Mouse (Mus musculus) forebrain, embryonic 14.5 days (tissue): ENCODE data around the gene Cnot6. TPM values are rescaled to one million over a fixed set of nuclear protein-coding genes. Genes with fewer than 3 reads are reported as not detected.

Source experiments
- ATAC-seq: fragments of 200-750 bp; cut with Nextera tagmentation; 2 replicates; pipeline ENCODE4 v1.8.0; 2017; ENCODE audit warnings: mild to moderate bottlenecking, moderate library complexity
- DNase-seq: peaks from one replicate; pipeline ENCODE4 v3.0.0-alpha.2; 2015; ENCODE audit warnings: low spot score
- H3K27ac ChIP-seq: fragments of 300-500 bp; sonication (generic); 2 replicates; pipeline ENCODE4 v1.5.1; 2014; ENCODE audit warnings: low read depth, mild to moderate bottlenecking, control low read depth, low read length, moderate library complexity
- H3K27me3 ChIP-seq: fragments of 300-500 bp; sonication (generic); replicated peaks from 2 replicates; pipeline ENCODE4 v1.6.1; 2014; ENCODE audit warnings: low read length, control low read depth, mixed read lengths; ENCODE audit not compliant: control insufficient read depth, insufficient read depth
- H3K36me3 ChIP-seq: fragments of 300-500 bp; sonication (generic); 2 replicates; pipeline ENCODE4 v1.6.1; 2014; ENCODE audit warnings: low read length, control low read depth; ENCODE audit not compliant: control insufficient read depth, insufficient read depth
- H3K4me1 ChIP-seq: fragments of 300-500 bp; sonication (generic); 2 replicates; pipeline ENCODE4 v1.6.1; 2014; ENCODE audit warnings: antibody characterized with exemption, low read length, control low read depth; ENCODE audit not compliant: control insufficient read depth, insufficient read depth
- H3K4me2 ChIP-seq: fragments of 300-500 bp; sonication (generic); 2 replicates; pipeline ENCODE4 v1.6.1; 2014; ENCODE audit warnings: mild to moderate bottlenecking, control low read depth, low read length
- H3K4me3 ChIP-seq: fragments of 300-500 bp; sonication (generic); 2 replicates; pipeline ENCODE4 v1.5.1; 2014; ENCODE audit warnings: low read depth, low read length, control low read depth
- H3K9ac ChIP-seq: fragments of 300-500 bp; sonication (generic); 2 replicates; pipeline ENCODE4 v1.6.1; 2014; ENCODE audit warnings: mild to moderate bottlenecking, low read length, control low read depth, moderate library complexity
- H3K9me3 ChIP-seq: fragments of 300-500 bp; sonication (generic); replicated peaks from 2 replicates; pipeline ENCODE4 v1.6.1; 2016; ENCODE audit warnings: low read length, control low read depth, mixed read lengths; ENCODE audit not compliant: control insufficient read depth
- WGBS: fragments of 180-500 bp; shearing (Covaris S2); extraction: QIAGEN DNeasy Blood & Tissue Kit; methylation state at CpG from one replicate; pipeline ENCODE4 v1.1.7; 2014; 5-methylcytosine and 5-hydroxymethylcytosine counted together
- polyA plus RNA-seq: library from polyadenylated mRNA; unstranded; fragments of >200 nt; fragmentation: Nextera tagmentation; extraction: Ambion mirVana; gene quantifications from 2 replicates; pipeline ENCODE4 v1.2.1, GENCODE M21; 2014

The Cnot6 gene
- polyA plus RNA-seq, 1 experiment from 2014 or later: 56.3 TPM

DNA sequence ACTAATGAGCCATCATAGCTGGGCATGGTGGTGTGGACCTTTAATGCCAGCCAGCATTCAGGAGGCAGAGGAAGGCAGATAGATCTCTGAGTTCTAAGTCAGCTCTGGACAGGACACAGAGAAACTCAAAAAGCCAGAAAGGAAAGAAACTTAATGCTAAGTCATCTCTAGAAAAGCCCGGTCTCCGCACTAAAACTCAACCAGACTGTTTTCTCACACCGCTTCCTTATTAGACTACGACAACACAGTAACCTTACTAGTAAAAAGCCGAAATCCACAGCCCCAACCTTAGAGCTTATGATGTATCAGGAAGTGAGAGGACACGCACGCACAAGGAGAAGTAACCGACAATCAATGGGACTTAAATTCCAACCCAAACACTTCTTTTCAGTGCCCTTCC is 10.5 kb downstream of the Cnot6 start:
- Histone ChIP-seq H3K4me2 (no peak overlapping the region), H3K9ac (no peak overlapping the region), H3K4me3 (no peak overlapping the region), H3K9me3 (no peaks in the 10 kb centered on the region), H3K27ac (no peak overlapping the region), H3K4me1 (no peaks in the 10 kb centered on the region), H3K27me3 (no peaks in the 10 kb centered on the region), H3K36me3 (peaks cover 51% of the 10 kb centered on the region)
- 98% methylated on average over 8 of the region's 8 CpGs for WGBS
- DNase-seq (no peak), ATAC-seq (no peak)

DNA sequence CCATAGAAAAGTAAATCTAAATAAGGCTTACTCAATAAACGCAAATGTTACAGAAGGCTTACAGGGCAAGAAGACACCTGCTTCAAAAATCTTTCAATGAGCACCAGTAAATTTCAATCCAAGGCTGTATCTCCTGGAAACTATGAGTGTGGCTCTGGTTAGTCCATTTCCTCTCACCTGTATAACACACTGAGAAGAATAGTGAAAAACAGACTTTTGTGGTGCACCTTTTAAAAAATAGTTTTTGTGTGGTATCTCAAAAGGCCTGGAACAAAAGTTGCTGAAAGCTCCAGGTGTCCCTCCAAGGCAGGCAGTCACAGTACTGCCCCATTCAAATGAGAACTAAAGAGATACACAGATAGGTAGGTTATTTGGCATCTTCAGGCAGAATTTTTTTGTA is 13.4 kb downstream of the Cnot6 start:
- H3K36me3 ChIP-seq: peaks cover 44% of the 10 kb centered on the region
- WGBS: 98% methylated on average over 1 of the region's 1 CpGs

DNA sequence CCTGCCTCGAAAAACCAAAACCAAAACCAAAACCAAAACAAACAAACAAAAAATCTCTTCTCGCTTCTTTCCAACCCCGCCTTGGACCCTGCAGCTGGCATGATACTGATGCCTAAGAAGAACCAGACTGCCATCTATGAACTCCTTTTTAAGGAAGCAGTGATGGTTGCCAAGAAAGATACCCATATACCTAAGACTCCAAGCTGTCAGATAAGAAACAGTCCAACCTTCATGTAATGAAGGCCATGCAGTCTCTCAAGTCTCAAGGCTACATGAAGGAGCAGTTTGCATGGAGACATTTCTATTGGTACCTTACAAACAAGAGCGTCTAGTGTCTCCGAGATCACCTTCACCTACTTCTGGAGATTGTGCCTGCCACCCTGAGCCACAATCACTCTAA is 14.7 kb downstream of the Cnot6 start:
- no peak overlapping the region for H3K4me2 ChIP-seq
- H3K9ac ChIP-seq: no peak overlapping the region
- no peaks in the 10 kb centered on the region for H3K9me3 ChIP-seq
- DNase-seq: no peak
- peaks cover 40% of the 10 kb centered on the region for H3K36me3 ChIP-seq
- H3K27ac ChIP-seq: no peak overlapping the region
- H3K4me1 ChIP-seq: no peaks in the 10 kb centered on the region
- H3K4me3 ChIP-seq: no peak overlapping the region
- no peaks in the 10 kb centered on the region for H3K27me3 ChIP-seq
- WGBS: 94% methylated on average over 5 of the region's 5 CpGs
- ATAC-seq: no peak

More for the DNA sequence above, 13.4 kb downstream of the Cnot6 start:
- Histone ChIP-seq H3K4me1 (no peaks in the 10 kb centered on the region), H3K4me2 (no peak overlapping the region), H3K27ac (no peak overlapping the region), H3K9ac (no peak overlapping the region), H3K4me3 (no peak overlapping the region), H3K9me3 (no peaks in the 10 kb centered on the region), H3K27me3 (no peaks in the 10 kb centered on the region)
- no peak for ATAC-seq
- DNase-seq: no peak

DNA sequence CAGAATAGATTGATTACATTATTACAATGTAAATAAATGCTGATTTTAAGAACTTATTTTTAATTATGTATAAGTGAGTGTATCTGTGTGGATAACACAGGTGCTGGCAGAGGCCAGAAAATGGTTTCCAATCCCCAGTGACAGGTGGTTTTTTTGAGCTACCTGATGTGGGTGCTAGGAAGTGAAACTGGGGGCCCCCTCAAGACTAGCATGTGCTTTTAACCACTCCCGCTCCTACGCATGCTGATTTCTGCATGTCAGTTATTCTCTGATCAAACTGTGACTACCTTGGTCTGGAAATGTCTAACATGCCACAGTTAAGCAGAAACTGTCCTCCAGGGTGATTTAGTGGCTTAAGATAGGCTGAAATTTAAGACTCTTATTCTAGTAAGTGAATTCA is 16.1 kb downstream of the Cnot6 start:
- 91% methylated on average over 2 of the region's 2 CpGs for WGBS

DNA sequence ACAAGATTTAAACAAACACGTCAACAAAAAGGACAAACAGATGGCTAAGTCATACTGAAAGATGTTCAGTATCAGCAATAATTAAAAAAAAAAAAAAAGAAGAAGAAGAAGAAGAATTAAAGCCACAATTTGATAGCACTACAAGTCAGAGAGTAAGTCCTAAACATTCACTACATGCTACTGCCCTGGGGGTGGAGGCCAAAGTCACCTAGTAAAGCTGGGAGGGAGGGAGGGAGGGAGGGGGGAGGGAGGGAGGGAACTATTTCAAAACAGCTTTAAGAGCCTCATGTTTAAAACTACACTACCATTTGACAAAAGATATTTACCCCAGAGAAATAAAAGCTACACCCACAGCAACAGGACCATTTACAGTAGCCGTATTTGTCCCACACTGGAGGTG is 16.8 kb downstream of the Cnot6 start:
- 87% methylated on average over 2 of the region's 2 CpGs for WGBS
- ATAC-seq (no peak), DNase-seq (no peak)
- Histone ChIP-seq H3K27ac (no peak overlapping the region), H3K4me2 (no peak overlapping the region), H3K4me3 (no peak overlapping the region), H3K9me3 (no peaks in the 10 kb centered on the region), H3K4me1 (no peaks in the 10 kb centered on the region), H3K27me3 (no peaks in the 10 kb centered on the region), H3K9ac (no peak overlapping the region), H3K36me3 (peaks cover 28% of the 10 kb centered on the region)

More for the DNA sequence above, 16.1 kb downstream of the Cnot6 start:
- no peaks in the 10 kb centered on the region for H3K9me3 ChIP-seq
- H3K4me1 ChIP-seq: no peaks in the 10 kb centered on the region
- H3K4me3 ChIP-seq: no peak overlapping the region
- peaks cover 33% of the 10 kb centered on the region for H3K36me3 ChIP-seq
- H3K27me3 ChIP-seq: no peaks in the 10 kb centered on the region
- H3K27ac ChIP-seq: no peak overlapping the region
- DNase-seq (no peak), ATAC-seq (no peak)
- H3K9ac ChIP-seq: no peak overlapping the region
- no peak overlapping the region for H3K4me2 ChIP-seq

DNA sequence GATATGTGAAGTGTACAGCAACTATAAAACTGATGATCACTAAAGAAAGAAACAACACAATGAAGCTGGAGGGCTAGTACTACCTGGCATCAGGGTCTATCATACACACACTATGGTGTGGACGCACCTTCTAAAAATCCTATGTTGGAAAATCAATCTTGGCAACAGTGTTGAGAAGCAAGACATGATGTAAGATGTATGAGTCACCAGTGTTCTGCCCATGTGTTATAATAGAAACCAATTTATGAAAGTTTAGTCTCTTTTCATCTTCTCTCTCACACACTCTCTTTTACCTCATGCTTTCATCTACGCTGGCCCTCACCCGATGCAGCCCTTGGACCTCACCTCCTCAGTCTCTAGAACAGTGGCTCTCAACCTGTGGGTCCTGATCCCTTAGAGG is 17.5 kb downstream of the Cnot6 start:
- H3K36me3 ChIP-seq: peaks cover 32% of the 10 kb centered on the region
- H3K27ac ChIP-seq: no peak overlapping the region
- ATAC-seq (no peak), DNase-seq (no peak)
- WGBS: 98% methylated on average over 3 of the region's 3 CpGs
- H3K4me2 ChIP-seq: no peak overlapping the region
- H3K27me3 ChIP-seq: no peaks in the 10 kb centered on the region
- H3K4me3 ChIP-seq: no peak overlapping the region
- H3K9me3 ChIP-seq: no peaks in the 10 kb centered on the region
- no peak overlapping the region for H3K9ac ChIP-seq
- no peaks in the 10 kb centered on the region for H3K4me1 ChIP-seq

DNA sequence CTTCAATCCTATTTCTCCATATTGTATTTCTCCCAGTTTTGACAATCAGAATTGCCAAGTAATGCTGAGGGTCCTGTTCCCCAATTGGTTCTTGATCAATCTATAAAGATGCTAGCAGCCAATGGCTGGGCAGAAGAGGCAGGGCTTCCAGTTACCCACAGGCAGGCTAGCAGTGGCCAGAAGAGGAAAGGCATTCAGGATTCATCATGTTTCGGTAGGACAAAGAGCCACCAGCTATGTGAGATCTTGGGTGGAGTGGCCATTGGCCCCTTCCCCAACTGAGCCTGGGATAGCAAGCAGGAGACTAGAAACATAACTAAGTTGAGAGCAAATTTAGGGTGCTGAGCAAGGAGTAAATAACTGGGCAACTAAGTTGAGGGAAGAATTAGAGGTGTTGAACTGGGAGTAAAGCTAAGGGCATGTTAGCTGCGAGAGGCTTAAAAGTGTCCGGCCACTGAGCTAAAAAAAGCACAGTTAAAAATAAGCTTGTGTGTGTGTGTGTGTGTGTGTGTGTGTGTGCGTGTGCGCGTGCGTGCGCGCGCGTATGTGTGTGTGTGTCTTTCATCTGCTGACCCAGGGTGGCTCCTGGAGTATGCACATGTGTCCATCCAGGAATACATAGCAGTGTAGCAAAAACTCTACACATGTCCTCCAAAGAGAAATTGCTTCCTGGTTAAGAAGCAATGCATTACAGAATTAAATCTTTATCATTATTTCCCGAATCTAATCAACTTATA is 28.1 kb downstream of the Cnot6 start:
- Histone ChIP-seq H3K36me3 (peaks cover 85% of the 10 kb centered on the region), H3K27me3 (no peaks in the 10 kb centered on the region), H3K4me3 (no peak overlapping the region), H3K9ac (no peak overlapping the region), H3K4me1 (no peaks in the 10 kb centered on the region), H3K9me3 (no peaks in the 10 kb centered on the region), H3K4me2 (no peak overlapping the region), H3K27ac (no peak overlapping the region)
- DNase-seq: no peak
- WGBS: 95% methylated on average over 12 of the region's 12 CpGs
- no peak for ATAC-seq

DNA sequence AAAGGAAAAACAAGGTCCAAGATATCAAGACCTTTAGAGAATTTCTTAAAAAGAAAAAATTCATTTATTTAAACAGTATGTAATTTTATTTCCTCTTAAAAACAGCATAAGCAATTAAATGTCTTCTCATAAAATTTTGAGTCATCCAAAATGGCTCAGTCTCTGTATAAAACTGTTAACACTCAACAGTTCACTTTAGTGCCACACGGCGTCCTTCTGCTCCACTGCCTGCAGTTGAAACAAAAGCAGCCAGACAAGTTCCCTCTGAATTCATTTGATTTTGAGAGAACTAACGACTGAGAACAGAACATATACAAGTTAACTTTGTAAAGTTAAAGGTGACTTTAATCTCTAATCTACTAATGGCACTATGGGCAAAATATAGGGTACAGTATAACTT is 39.1 kb downstream of the Cnot6 start:
- H3K4me3 ChIP-seq: no peak overlapping the region
- H3K9me3 ChIP-seq: no peaks in the 10 kb centered on the region
- no peaks in the 10 kb centered on the region for H3K4me1 ChIP-seq
- ATAC-seq: no peak
- H3K36me3 ChIP-seq: peaks cover 64% of the 10 kb centered on the region
- 55% methylated on average over 3 of the region's 3 CpGs for WGBS
- no peak overlapping the region for H3K4me2 ChIP-seq
- no peaks in the 10 kb centered on the region for H3K27me3 ChIP-seq
- H3K27ac ChIP-seq: no peak overlapping the region
- DNase-seq: no peak
- H3K9ac ChIP-seq: no peak overlapping the region

- Histone ChIP-seq H3K4me1 (no peaks in the 10 kb centered on the region), H3K4me2 (no peak overlapping the region), H3K4me3 (no peak overlapping the region), H3K9ac (no peak overlapping the region), H3K27ac (no peak overlapping the region), H3K9me3 (no peaks in the 10 kb centered on the region), H3K36me3 (peaks cover 15% of the 10 kb centered on the region), H3K27me3 (no peaks in the 10 kb centered on the region)
- ATAC-seq: no peak
- DNase-seq: no peak
- WGBS: 80% methylated on average over 4 of the region's 4 CpGs
Observed at GRCm38 (mm10) chr11:49665462-49665861, 47.1 kb downstream of the Cnot6 start.
